Mouse (Mus musculus) heart, embryonic 13.5 days (tissue): Measurements from ENCODE around the gene Lats2. TPM values are rescaled to one million over a fixed set of nuclear protein-coding genes. Genes with fewer than 3 reads are reported as not detected.

Experiments
- ATAC-seq: fragments of 200-750 bp; cut with Nextera tagmentation; 2 replicates; pipeline ENCODE4 v1.8.0; 2017; ENCODE audit warnings: moderate TSS enrichment; ENCODE audit not compliant: insufficient number of reproducible peaks, low FRiP score, low TSS enrichment; ENCODE audit errors: extremely low read depth
- H3K27ac ChIP-seq: fragments of 300-500 bp; sonication (generic); replicated peaks from 2 replicates; pipeline ENCODE4 v1.5.1; 2015; ENCODE audit warnings: moderate library complexity, mild to moderate bottlenecking, inconsistent platforms
- H3K27me3 ChIP-seq: fragments of 300-500 bp; sonication (generic); replicated peaks from 2 replicates; pipeline ENCODE4 v1.6.1; 2015; ENCODE audit warnings: mild to moderate bottlenecking, inconsistent platforms
- H3K36me3 ChIP-seq: fragments of 300-500 bp; sonication (generic); 2 replicates; pipeline ENCODE4 v1.6.1; 2015; ENCODE audit warnings: mild to moderate bottlenecking, inconsistent platforms
- H3K4me1 ChIP-seq: fragments of 300-500 bp; sonication (generic); 2 replicates; pipeline ENCODE4 v1.6.1; 2015; ENCODE audit warnings: inconsistent platforms
- H3K4me2 ChIP-seq: fragments of 300-500 bp; sonication (generic); 2 replicates; pipeline ENCODE4 v1.6.1; 2015; ENCODE audit warnings: inconsistent platforms, mild to moderate bottlenecking, moderate library complexity
- H3K4me3 ChIP-seq: fragments of 300-500 bp; sonication (generic); 2 replicates; pipeline ENCODE4 v1.5.1; 2015; ENCODE audit warnings: moderate library complexity, mild to moderate bottlenecking, inconsistent platforms
- H3K9ac ChIP-seq: fragments of 300-500 bp; sonication (generic); 2 replicates; pipeline ENCODE4 v1.6.1; 2015; ENCODE audit warnings: inconsistent platforms, mild to moderate bottlenecking, moderate library complexity
- H3K9me3 ChIP-seq: fragments of 300-500 bp; sonication (generic); 2 replicates; pipeline ENCODE4 v1.6.1; 2016; ENCODE audit warnings: inconsistent platforms
- WGBS: fragments of 180-500 bp; shearing (Covaris S2); methylation state at CpG from one replicate; pipeline ENCODE4 v1.1.7; 2015; ENCODE audit warnings: mixed read lengths; 5-methylcytosine and 5-hydroxymethylcytosine counted together
- polyA plus RNA-seq: library from polyadenylated mRNA; unstranded; fragments of >200 nt; fragmentation: Nextera tagmentation; extraction: Ambion mirVana; gene quantifications from 2 replicates; pipeline ENCODE4 v1.2.1, GENCODE M21; 2015

Gene Lats2
- 21.2 and 21.7 TPM in 2 replicates for polyA plus RNA-seq

GRCm38 (mm10) chr14:57758237-57758636 lies at the start of gene Lats2:
Gene Lats2, minus strand, starts transcription at chr14:57758388.
- Histone ChIP-seq H3K27ac (no peak within 1 kb of the TSS), H3K9me3 (no peaks in the 10 kb centered on the region), H3K9ac (no peak within 1 kb of the TSS), H3K27me3 (no peaks in the 10 kb centered on the region), H3K36me3 (no peaks in the 10 kb centered on the region), H3K4me3 (no peak within 1 kb of the TSS), H3K4me2 (no peak within 1 kb of the TSS), H3K4me1 (peaks cover 18% of the 10 kb centered on the region)
- 78% methylated on average over 4 of the region's 4 CpGs for WGBS
- no peak for ATAC-seq

GRCm38 (mm10) chr14:57803731-57804130 lies 45.5 kb upstream of the Lats2 start:
- WGBS, result 76% methylated on average over 4 of the region's 4 CpGs
- Histone ChIP-seq H3K27ac (0 out of 2 replicates have a peak overlapping the region, but pooled peaks have one; percentile 12), H3K36me3 (peaks cover 82% of the 10 kb centered on the region), H3K9me3 (no peaks in the 10 kb centered on the region), H3K9ac (no peak overlapping the region), H3K4me2 (no peak overlapping the region), H3K4me3 (no peak overlapping the region), H3K27me3 (no peaks in the 10 kb centered on the region), H3K4me1 (peaks cover 23% of the 10 kb centered on the region)
- ATAC-seq, result no peak

- H3K9ac ChIP-seq, result peak within 1 kb of the TSS; percentile 93
- peaks cover 28% of the 10 kb centered on the region for H3K36me3 ChIP-seq
- H3K4me1 ChIP-seq, result peaks cover 23% of the 10 kb centered on the region
- H3K4me3 ChIP-seq, result peak within 1 kb of the TSS; percentile 89
- ATAC-seq, result peak; percentile 96
- no peaks in the 10 kb centered on the region for H3K27me3 ChIP-seq
- H3K9me3 ChIP-seq, result no peaks in the 10 kb centered on the region
- WGBS, result under 1% methylated on average over 96 of the region's 99 CpGs
- H3K27ac ChIP-seq, result peak within 1 kb of the TSS; percentile 80
- peak within 1 kb of the TSS; percentile 93 for H3K4me2 ChIP-seq
Measured at GRCm38 (mm10) chr14:57797991-57798931, 40.1 kb upstream of the Lats2 start, which contains the start of gene Sap18. Gene Sap18, plus strand, starts transcription at chr14:57798180.

GRCm38 (mm10) chr14:57797551-57797950 lies 39.4 kb upstream of the Lats2 start:
- WGBS, result 5% methylated on average over 7 of the region's 7 CpGs
- H3K4me2 ChIP-seq, result peak overlapping the region; percentile 93
- ATAC-seq, result peak; percentile 27; the same call in 1 of the 2 replicates
- H3K9me3 ChIP-seq, result no peaks in the 10 kb centered on the region
- peak overlapping the region; percentile 29; the same call in 1 of the 2 replicates for H3K27ac ChIP-seq
- peaks cover 21% of the 10 kb centered on the region for H3K36me3 ChIP-seq
- peak overlapping the region; percentile 89 for H3K4me3 ChIP-seq
- H3K27me3 ChIP-seq, result no peaks in the 10 kb centered on the region
- peak overlapping the region; percentile 76 for H3K9ac ChIP-seq
- peaks cover 23% of the 10 kb centered on the region for H3K4me1 ChIP-seq

GRCm38 (mm10) chr14:57791171-57791570 lies 33.0 kb upstream of the Lats2 start:
- no peak overlapping the region for H3K9ac ChIP-seq
- 0 out of 2 replicates have a peak, but pooled peaks cover 3% of the 10 kb centered on the region for H3K4me1 ChIP-seq
- H3K27ac ChIP-seq, result no peak overlapping the region
- no peak for ATAC-seq
- no peaks in the 10 kb centered on the region for H3K27me3 ChIP-seq
- H3K4me2 ChIP-seq, result no peak overlapping the region
- WGBS, result 76% methylated on average over 4 of the region's 4 CpGs
- H3K4me3 ChIP-seq, result no peak overlapping the region
- H3K9me3 ChIP-seq, result no peaks in the 10 kb centered on the region
- no peaks in the 10 kb centered on the region for H3K36me3 ChIP-seq

GRCm38 (mm10) chr14:57789759-57790158 lies 31.6 kb upstream of the Lats2 start:
- no peak overlapping the region for H3K4me2 ChIP-seq
- WGBS, result 82% methylated on average over 9 of the region's 9 CpGs

GRCm38 (mm10) chr14:57789311-57789710 lies 31.1 kb upstream of the Lats2 start:
- H3K4me2 ChIP-seq, result no peak overlapping the region
- 0 out of 2 replicates have a peak, but pooled peaks cover 3% of the 10 kb centered on the region for H3K4me1 ChIP-seq
- no peak overlapping the region for H3K4me3 ChIP-seq
- no peak for ATAC-seq
- H3K27me3 ChIP-seq, result no peaks in the 10 kb centered on the region
- H3K9me3 ChIP-seq, result no peaks in the 10 kb centered on the region
- H3K9ac ChIP-seq, result no peak overlapping the region
- WGBS, result 66% methylated on average over 2 of the region's 2 CpGs
- H3K27ac ChIP-seq, result no peak overlapping the region
- H3K36me3 ChIP-seq, result no peaks in the 10 kb centered on the region

More at GRCm38 (mm10) chr14:57789759-57790158, 31.6 kb upstream of the Lats2 start:
- H3K9ac ChIP-seq, result no peak overlapping the region
- H3K4me3 ChIP-seq, result no peak overlapping the region
- H3K36me3 ChIP-seq, result no peaks in the 10 kb centered on the region
- no peak for ATAC-seq
- 0 out of 2 replicates have a peak, but pooled peaks cover 3% of the 10 kb centered on the region for H3K4me1 ChIP-seq
- no peak overlapping the region for H3K27ac ChIP-seq
- no peaks in the 10 kb centered on the region for H3K9me3 ChIP-seq
- no peaks in the 10 kb centered on the region for H3K27me3 ChIP-seq

GRCm38 (mm10) chr14:57787406-57787805 lies 29.2 kb upstream of the Lats2 start:
- H3K27me3 ChIP-seq, result no peaks in the 10 kb centered on the region
- H3K4me3 ChIP-seq, result no peak overlapping the region
- ATAC-seq, result no peak
- H3K9ac ChIP-seq, result no peak overlapping the region
- 0 out of 2 replicates have a peak, but pooled peaks cover 3% of the 10 kb centered on the region for H3K4me1 ChIP-seq
- H3K4me2 ChIP-seq, result no peak overlapping the region
- no peaks in the 10 kb centered on the region for H3K9me3 ChIP-seq
- 34% methylated on average over 4 of the region's 4 CpGs for WGBS
- no peak overlapping the region for H3K27ac ChIP-seq
- H3K36me3 ChIP-seq, result no peaks in the 10 kb centered on the region

GRCm38 (mm10) chr14:57772157-57772815 lies 14.1 kb upstream of the Lats2 start:
- Histone ChIP-seq H3K9me3 (no peaks in the 10 kb centered on the region), H3K4me3 (no peak overlapping the region), H3K27me3 (no peaks in the 10 kb centered on the region), H3K4me1 (no peaks in the 10 kb centered on the region), H3K9ac (no peak overlapping the region), H3K4me2 (no peak overlapping the region), H3K27ac (no peak overlapping the region), H3K36me3 (no peaks in the 10 kb centered on the region)
- no peak for ATAC-seq
- 66% methylated on average over 6 of the region's 6 CpGs for WGBS

GRCm38 (mm10) chr14:57769102-57769501 lies 10.9 kb upstream of the Lats2 start:
- Histone ChIP-seq H3K9ac (no peak overlapping the region), H3K4me3 (no peak overlapping the region), H3K9me3 (no peaks in the 10 kb centered on the region), H3K27ac (no peak overlapping the region), H3K4me2 (no peak overlapping the region), H3K36me3 (no peaks in the 10 kb centered on the region), H3K4me1 (no peaks in the 10 kb centered on the region), H3K27me3 (no peaks in the 10 kb centered on the region)
- no peak for ATAC-seq
- WGBS, result 79% methylated on average over 5 of the region's 5 CpGs
